Mouse (Mus musculus): ENCODE results near the gene Coa3. TPM values are rescaled to one million over a fixed set of nuclear protein-coding genes. Genes with fewer than 3 reads are reported as not detected.
"Not testable (repeated sequence)": the region's sequence is repeated elsewhere in the genome, so short reads cannot be mapped to it uniquely, and the experiment has no call there.

Gene Coa3
- 10 to 100 TPM; 79.8 to 84.3 TPM for total RNA-seq (2021)
- long read RNA-seq, experiment 1, transcript Coa3-201 (2 exons, 886 nt): major isoform, 136 of 144 reads
- long read RNA-seq, experiment 1, partial matches to known transcripts: 0 of 144 reads
- long read RNA-seq, experiment 1, other reads (novel, unspliced or antisense): 8 of 144 reads
- long read RNA-seq, experiment 2, transcript Coa3-201 (2 exons, 886 nt): major isoform, 139 of 147 reads
- long read RNA-seq, experiment 2, partial matches to known transcripts: 0 of 147 reads
- long read RNA-seq, experiment 2, other reads (novel, unspliced or antisense): 8 of 147 reads

- DNase-seq: peak; percentile 87
These were observed at the start of gene Coa3, which contains the start of gene Cntd1 for GRCm38 (mm10) chr11:101278223-101279192. Gene Coa3 (minus strand): TSS chr11:101279114. Gene Cntd1 (plus strand): TSS chr11:101279012.

DNA sequence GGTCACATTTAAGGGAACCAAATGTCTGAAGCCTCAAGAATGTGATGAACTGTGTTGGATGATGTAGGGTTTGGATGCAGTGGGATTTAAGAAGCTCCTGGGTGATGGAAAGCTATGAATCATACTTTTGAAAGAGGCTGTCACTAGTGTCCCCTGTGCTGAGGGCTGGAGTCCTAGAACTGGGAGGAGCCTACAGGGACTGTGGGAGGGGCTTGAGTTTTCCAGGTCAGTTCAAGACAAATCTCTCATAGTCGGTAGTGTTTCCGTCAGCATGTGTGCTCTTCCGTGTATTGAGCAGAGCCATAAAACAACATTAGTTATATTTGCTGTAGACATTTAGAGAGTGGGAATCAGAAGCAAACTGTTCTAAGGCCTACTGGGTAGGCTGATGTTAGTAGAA, 48.4 kb upstream of the Coa3 start:
- DNase-seq: no peak

GRCm38 (mm10) chr11:101326147-101326546, 47.2 kb upstream of the Coa3 start:
- no peak for DNase-seq

- not testable (repeated sequence) for DNase-seq
These were observed 46.3 kb upstream of the Coa3 start for GRCm38 (mm10) chr11:101325201-101325600.

DNA sequence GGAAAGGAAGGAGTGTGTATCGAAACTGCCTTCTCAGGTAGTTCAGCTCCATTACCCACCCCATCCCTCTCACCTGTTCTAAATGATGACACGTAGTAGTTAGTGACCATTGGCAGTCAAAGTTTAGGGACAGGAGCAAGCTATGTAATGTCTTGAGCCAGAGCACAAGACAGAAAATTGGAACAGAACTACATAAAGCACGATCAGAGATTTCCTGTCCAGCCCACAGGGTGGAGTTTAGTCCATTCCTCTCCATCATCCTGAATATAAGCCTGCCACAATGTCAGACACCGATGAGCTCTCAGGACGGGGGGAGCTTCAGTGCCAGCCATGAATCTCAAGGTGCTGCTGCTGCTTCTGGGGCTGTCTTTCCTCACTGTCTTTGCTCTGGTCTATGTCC, 45.8 kb upstream of the Coa3 start, which contains the start of gene Aoc2:
Aoc2 (plus strand) TSS at position 301 of the 400 bp plus-strand sequence.
- no peak for DNase-seq

GRCm38 (mm10) chr11:101323609-101324008, 44.7 kb upstream of the Coa3 start:
- DNase-seq: peak; percentile 86

DNA sequence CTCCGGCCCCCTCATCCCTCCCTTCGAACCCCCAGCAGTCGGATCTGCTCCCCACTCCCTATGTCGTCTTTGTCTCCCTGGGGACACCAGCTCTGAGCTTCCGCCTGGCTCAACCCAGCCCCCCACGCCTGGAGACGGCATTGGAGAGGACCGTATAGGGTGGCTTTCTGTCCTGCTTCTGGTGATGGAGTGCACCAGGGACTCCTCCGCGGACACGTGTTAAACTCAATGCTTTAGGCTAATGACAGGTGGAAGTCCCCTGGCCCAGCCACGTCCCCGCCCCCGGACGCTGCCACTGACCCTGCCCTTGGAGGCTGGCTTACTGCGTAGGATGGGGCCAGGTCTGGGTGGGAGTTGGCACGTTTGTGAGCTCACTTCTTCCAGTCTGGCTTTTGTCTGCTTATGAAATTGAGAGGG, 37.6 kb upstream of the Coa3 start:
- DNase-seq: peak; percentile 52

DNA sequence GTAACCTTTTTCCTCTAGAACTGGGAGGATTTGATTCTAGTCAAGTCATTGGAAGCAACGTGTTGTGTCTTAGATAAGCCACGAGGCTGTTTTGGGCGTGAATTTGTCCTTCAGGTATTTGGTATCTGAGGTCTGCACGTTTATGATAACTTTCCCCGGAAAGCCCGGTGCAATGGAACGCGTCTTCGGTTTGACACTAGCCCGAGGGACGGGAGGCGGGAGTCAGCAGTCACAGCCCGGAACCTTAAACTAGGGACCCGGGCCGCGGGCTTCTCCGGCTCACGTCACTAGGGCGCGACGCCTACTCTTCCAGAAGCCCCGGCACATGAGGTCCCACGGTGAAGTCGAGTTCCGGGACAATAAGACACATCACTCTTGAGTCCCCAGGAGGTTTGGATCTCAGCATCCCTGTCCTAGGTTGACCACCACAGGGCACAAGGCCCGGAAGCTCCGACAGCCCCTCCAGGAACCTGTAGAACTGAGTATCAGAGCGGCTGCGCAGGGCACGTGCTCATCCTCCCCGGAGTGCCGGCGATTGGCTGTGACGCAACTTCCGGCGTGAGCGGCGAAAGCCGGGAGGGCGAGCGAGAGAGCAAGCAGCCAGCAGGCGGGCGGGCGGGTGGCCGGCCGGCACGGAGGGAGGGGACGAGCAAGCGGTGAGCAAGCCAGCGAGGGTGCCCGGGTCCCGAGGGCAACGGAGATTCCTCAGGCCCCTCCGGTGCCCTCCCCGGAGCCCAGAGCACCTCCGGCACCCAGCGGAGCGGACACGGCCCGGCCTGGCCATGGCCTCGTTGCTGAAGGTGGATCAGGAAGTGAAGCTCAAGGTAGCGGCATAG, 37.0 kb upstream of the Coa3 start, which contains the start of gene Psme3:
Psme3 (plus strand) TSS at position 549 of the 836 bp plus-strand sequence.
- peak; percentile 95 for DNase-seq

- DNase-seq: no peak
These were observed 36.3 kb upstream of the Coa3 start for GRCm38 (mm10) chr11:101315082-101315650.

DNA sequence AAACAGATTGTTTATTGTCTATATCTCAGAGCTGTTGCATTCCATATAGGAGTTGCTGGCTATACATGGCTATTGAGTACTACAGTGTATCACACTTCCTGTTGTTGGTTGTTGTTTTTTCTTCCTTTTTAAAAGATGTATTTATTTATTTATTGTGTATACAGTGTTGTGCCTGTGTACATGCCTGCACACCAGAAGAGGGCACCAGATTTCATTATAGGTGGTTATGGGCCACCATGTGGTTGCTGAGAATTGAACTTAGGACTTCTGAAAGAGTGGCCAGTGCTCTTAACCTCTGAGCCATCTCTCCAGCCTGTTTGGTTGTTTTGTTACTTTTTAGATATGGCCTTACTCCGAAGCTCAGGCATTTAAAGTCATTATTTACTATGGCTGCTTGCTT, 35.7 kb upstream of the Coa3 start:
- DNase-seq: no peak

GRCm38 (mm10) chr11:101312150-101312549, 33.2 kb upstream of the Coa3 start:
- no peak for DNase-seq

GRCm38 (mm10) chr11:101311083-101311482, 32.2 kb upstream of the Coa3 start:
- no peak for DNase-seq

- DNase-seq: no peak
These were observed 28.8 kb upstream of the Coa3 start for GRCm38 (mm10) chr11:101307744-101308143.

DNA sequence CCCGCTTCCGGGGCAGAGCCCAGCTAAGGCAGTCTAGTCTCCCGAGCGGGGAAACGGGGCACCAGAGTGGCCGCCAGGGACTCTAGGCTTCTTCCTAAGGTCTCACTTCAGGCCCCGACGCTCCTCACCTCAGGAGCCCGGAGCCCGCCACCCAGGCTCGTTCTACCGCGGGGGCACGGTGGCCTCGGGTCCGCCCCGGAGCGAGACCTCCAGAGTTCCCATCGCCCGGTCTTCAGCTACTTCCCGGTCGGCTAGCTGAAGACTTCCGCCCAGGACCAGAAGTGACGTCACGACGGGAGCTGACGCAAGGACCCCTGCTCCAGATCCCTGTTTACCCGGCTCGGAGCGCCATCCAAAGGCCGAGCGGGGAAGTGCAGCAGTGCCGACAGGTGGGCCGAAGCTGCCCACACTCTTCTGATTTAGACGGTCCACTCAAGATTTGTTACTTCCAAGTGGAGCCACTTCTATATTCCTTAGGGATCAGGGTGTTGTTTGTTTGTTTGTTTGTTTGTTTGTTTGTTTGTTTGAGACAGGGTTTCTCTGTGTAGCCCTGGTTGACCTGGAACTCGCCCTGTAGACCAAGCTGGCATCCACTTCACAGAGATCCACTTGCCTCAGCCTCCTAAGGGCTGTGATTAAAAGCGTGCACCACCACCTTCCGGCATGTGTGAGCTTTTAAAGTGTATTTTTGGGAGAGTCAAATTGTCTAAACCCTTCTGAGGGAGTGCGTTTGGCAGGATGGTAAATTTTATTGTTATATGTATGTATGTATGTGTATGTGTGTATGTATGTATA, 23.3 kb upstream of the Coa3 start, which contains the start of gene Becn1:
Becn1 (minus strand) TSS at position 283 of the 795 bp plus-strand sequence.
- DNase-seq: peak; percentile 99

DNA sequence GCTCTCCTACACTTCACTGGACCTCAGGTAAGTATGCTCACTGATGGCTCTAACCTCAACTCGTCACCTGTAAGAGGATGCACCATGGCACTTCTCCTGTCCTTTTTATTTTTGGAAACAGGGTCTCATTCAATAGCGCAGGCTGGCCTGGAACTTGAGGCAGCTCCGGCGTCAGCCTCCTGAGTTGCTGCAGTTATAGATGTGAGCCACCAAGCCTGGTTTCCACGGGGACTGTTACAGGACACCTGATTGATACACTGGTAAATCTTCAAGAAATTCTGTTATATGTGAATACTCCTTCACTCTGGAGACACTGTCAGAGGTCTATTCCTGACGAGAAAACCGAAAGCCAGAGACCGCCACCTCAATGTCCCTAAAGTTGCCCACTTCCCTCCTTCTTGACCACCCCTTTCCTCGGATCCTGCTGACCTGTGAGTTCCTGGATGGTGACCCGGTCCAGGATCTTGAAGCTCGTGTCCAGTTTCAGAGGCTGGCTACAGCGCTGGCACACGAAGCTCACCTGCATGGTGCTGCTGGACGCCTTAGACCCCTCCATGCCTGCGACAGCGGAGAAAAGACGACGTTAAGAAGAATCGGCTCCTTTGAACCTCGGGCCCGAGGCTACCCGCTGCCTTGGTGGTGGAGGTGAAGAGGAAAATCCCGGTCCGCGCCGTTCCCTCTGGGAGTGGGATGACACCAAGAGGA, 22.5 kb upstream of the Coa3 start:
- DNase-seq: no peak

GRCm38 (mm10) chr11:101300881-101301280, 22.0 kb upstream of the Coa3 start:
- no peak for DNase-seq

DNA sequence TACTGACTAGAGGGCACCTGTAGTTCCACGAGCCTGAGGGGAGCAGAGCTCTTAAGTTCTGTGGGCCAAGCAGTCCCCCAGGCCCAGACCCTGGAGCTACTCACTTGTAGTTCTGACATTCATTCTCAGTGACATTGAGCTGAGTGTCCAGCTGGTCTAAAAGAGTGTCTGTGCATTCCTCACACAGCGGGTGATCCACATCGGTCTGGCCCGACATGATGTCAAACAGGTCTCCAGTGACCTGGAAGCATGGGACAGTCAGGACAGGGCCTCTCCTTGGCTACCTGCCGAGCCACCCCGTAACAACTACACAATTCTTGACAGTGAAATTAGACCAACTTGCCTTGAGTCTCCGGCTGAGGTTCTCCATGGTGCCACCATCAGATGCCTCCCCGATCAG, 16.3 kb upstream of the Coa3 start:
- no peak for DNase-seq

GRCm38 (mm10) chr11:101291231-101291630, 12.3 kb upstream of the Coa3 start:
- no peak for DNase-seq

GRCm38 (mm10) chr11:101287306-101287705, 8.4 kb upstream of the Coa3 start:
- DNase-seq: peak; percentile 55

DNA sequence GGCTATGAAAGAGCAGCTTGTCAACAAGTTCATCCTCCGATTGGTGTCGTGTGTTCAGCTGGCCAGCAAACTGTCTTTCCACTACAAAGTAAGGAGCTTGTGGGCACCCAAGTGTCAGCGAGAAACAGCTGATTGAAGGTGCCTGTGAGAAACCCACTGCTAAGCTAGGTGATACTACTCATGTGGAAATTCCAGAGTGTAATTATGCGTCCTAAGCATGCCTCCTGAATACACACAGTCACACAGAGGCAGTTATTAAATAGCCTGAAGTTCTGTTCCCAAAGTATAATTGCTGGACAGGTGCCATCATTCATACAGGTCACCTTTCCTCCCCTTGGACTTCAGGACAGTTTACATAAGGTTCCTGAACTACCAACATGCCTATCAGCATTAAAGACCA, 4.9 kb upstream of the Coa3 start:
- DNase-seq: no peak

All from adrenal gland, postnatal 10 days (tissue).